Mouse (Mus musculus) midbrain, embryonic 14.5 days (tissue): Measurements from ENCODE around the gene Casp2. TPM values are rescaled to one million over a fixed set of nuclear protein-coding genes. Genes with fewer than 3 reads are reported as not detected.

Experiments used
- ATAC-seq: fragments of 200-750 bp; cut with Nextera tagmentation; 2 replicates; pipeline ENCODE4 v1.8.0; 2017; ENCODE audit warnings: moderate number of reproducible peaks, moderate library complexity; ENCODE audit not compliant: low FRiP score, low TSS enrichment
- DNase-seq: peaks from one replicate; pipeline ENCODE4 v3.0.0-alpha.2; 2015
- H3K27ac ChIP-seq: fragments of 300-500 bp; sonication (generic); replicated peaks from 2 replicates; pipeline ENCODE4 v1.5.1; 2014; ENCODE audit warnings: mild to moderate bottlenecking, low read depth, low read length, moderate library complexity
- H3K27me3 ChIP-seq: fragments of 300-500 bp; sonication (generic); 2 replicates; pipeline ENCODE4 v1.6.1; 2014; ENCODE audit warnings: low read length, control low read depth, mixed read lengths; ENCODE audit not compliant: control insufficient read depth, insufficient read depth
- H3K36me3 ChIP-seq: fragments of 300-500 bp; sonication (generic); 2 replicates; pipeline ENCODE4 v1.6.1; 2014; ENCODE audit warnings: low read length, control low read depth; ENCODE audit not compliant: control insufficient read depth, insufficient read depth
- H3K4me1 ChIP-seq: fragments of 300-500 bp; sonication (generic); 2 replicates; pipeline ENCODE4 v1.6.1; 2014; ENCODE audit warnings: mild to moderate bottlenecking, antibody characterized with exemption, low read length, control low read depth; ENCODE audit not compliant: control insufficient read depth, insufficient read depth
- H3K4me2 ChIP-seq: fragments of 300-500 bp; sonication (generic); 2 replicates; pipeline ENCODE4 v1.6.1; 2014; ENCODE audit warnings: mild to moderate bottlenecking, low read length, moderate library complexity
- H3K4me3 ChIP-seq: fragments of 300-500 bp; sonication (generic); replicated peaks from 2 replicates; pipeline ENCODE4 v1.5.1; 2014; ENCODE audit warnings: low read depth, low read length
- H3K9ac ChIP-seq: fragments of 300-500 bp; sonication (generic); replicated peaks from 2 replicates; pipeline ENCODE4 v1.6.1; 2014; ENCODE audit warnings: mild to moderate bottlenecking, low read length, moderate library complexity
- H3K9me3 ChIP-seq: fragments of 300-500 bp; sonication (generic); 2 replicates; pipeline ENCODE4 v1.6.1; 2016; ENCODE audit warnings: low read length, control low read depth, mixed read lengths; ENCODE audit not compliant: control insufficient read depth
- WGBS: fragments of 180-500 bp; shearing (Covaris S2); extraction: QIAGEN DNeasy Blood & Tissue Kit; methylation state at CpG from one replicate; pipeline ENCODE4 v1.1.7; 2014; 5-methylcytosine and 5-hydroxymethylcytosine counted together
- polyA plus RNA-seq: library from polyadenylated mRNA; unstranded; fragments of >200 nt; fragmentation: Nextera tagmentation; extraction: Ambion mirVana; gene quantifications from 2 replicates; pipeline ENCODE4 v1.2.1, GENCODE M21; 2014

Gene Casp2
- polyA plus RNA-seq, 1 experiment from 2014 or later = 51.0 TPM

DNA sequence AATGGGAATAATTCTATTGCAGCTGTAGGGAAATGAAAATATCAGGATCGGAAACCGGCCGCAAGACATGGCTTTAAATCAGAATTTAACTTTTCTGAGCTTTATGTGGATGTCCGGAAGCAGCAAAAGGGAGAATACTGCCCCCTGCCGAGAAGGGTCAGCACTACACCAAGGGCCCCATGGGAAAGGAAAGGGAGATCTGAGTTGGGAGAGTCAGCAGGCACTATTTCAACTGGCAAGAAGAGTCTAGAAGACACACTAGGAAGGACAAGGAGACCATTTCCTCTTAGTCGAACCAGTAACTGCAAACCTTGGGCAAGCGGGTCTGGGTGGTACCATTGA is 60.5 kb downstream of the Casp2 start:
- Histone ChIP-seq H3K4me3 (peak overlapping the region; percentile 63), H3K4me1 (peaks cover 11% of the 10 kb centered on the region), H3K9me3 (no peaks in the 10 kb centered on the region), H3K27me3 (no peaks in the 10 kb centered on the region), H3K4me2 (peak overlapping the region; percentile 89), H3K36me3 (peaks cover 6% of the 10 kb centered on the region; the same call in 1 of the 2 replicates), H3K9ac (peak overlapping the region; percentile 92), H3K27ac (peak overlapping the region; percentile 89)
- DNase-seq (peak; percentile 87), ATAC-seq (peak; percentile 1; the same call in 1 of the 2 replicates)
- under 1% methylated on average over 7 of the region's 7 CpGs for WGBS

DNA sequence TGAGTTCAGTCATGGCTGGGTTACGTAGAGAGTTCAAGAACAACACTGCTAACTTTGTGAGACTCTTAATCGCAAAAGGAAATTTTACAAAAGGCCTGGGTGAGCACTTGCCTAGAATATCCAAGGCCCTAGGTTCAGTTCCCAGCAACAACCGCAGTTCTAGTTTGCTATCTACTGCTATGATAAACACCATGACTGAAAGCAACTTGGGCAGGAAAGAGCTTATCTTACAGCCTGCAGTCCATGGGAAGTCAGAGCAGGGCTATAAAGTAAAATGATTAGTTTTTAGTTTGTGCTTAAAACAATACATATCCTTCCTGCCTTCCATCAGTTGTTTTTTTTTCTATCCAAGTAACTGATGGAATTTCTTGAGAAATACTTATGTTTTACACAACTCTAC is 61.7 kb downstream of the Casp2 start:
- Histone ChIP-seq H3K4me1 (peaks cover 11% of the 10 kb centered on the region), H3K27ac (no peak overlapping the region), H3K4me3 (no peak overlapping the region), H3K4me2 (no peak overlapping the region), H3K9ac (no peak overlapping the region), H3K27me3 (no peaks in the 10 kb centered on the region), H3K9me3 (no peaks in the 10 kb centered on the region), H3K36me3 (no peaks in the 10 kb centered on the region)
- ATAC-seq (no peak), DNase-seq (no peak)
- 92% methylated on average over 3 of the region's 3 CpGs for WGBS

DNA sequence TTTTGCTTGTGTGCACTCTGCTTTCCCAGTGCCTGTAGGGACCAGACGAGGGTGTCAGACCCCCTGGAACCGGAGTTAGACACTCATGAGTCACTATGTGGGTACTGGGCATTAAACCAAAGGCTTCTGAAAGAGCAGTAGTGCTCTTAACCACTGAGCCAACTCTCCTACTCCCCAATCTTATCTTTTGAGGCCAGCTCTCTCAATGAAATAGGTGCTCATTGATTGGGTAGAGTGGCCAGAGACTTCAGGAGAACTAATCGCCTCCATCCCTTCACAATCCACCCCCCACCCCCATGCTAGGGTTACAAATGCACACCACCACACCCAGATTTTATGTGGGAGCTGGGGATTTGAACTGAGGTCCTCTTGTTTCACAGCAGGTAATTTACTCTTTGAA is 64.0 kb downstream of the Casp2 start:
- no peaks in the 10 kb centered on the region for H3K27me3 ChIP-seq
- no peaks in the 10 kb centered on the region for H3K4me1 ChIP-seq
- no peak overlapping the region for H3K27ac ChIP-seq
- DNase-seq = no peak
- H3K4me3 ChIP-seq = no peak overlapping the region
- H3K9me3 ChIP-seq = no peaks in the 10 kb centered on the region
- H3K9ac ChIP-seq = no peak overlapping the region
- no peaks in the 10 kb centered on the region for H3K36me3 ChIP-seq
- no peak for ATAC-seq
- H3K4me2 ChIP-seq = no peak overlapping the region
- WGBS = 85% methylated on average over 3 of the region's 3 CpGs

GRCm38 (mm10) chr6:42330216-42330615 is 65.4 kb downstream of the Casp2 start:
- Histone ChIP-seq H3K36me3 (no peaks in the 10 kb centered on the region), H3K27me3 (no peaks in the 10 kb centered on the region), H3K9ac (no peak overlapping the region), H3K27ac (no peak overlapping the region), H3K4me3 (no peak overlapping the region), H3K9me3 (no peaks in the 10 kb centered on the region), H3K4me2 (no peak overlapping the region), H3K4me1 (no peaks in the 10 kb centered on the region)
- ATAC-seq (no peak), DNase-seq (no peak)
- 72% methylated on average over 3 of the region's 3 CpGs for WGBS

GRCm38 (mm10) chr6:42330946-42331345 is 66.2 kb downstream of the Casp2 start:
- ATAC-seq (no peak), DNase-seq (no peak)
- Histone ChIP-seq H3K4me2 (no peak overlapping the region), H3K4me1 (no peaks in the 10 kb centered on the region), H3K9me3 (no peaks in the 10 kb centered on the region), H3K36me3 (no peaks in the 10 kb centered on the region), H3K4me3 (no peak overlapping the region), H3K27me3 (no peaks in the 10 kb centered on the region), H3K9ac (no peak overlapping the region), H3K27ac (no peak overlapping the region)
- 92% methylated on average over 3 of the region's 3 CpGs for WGBS

Other genes with a start within 250 kb of the Casp2 start
- not detected in 2 replicates for gene Sva, start 226.6 kb upstream of the Casp2 start, polyA plus RNA-seq
- gene Tas2r139, start 124.0 kb upstream of the Casp2 start, polyA plus RNA-seq = not detected in 2 replicates
- not detected in 2 replicates for gene Tas2r144, start 49.7 kb upstream of the Casp2 start, polyA plus RNA-seq
- 8.4 and 10.2 TPM in 2 replicates for gene Gstk1, start 19.1 kb upstream of the Casp2 start, polyA plus RNA-seq
- gene Tmem139, start 3.0 kb upstream of the Casp2 start, polyA plus RNA-seq = 0.18 TPM in 1 of 2 replicates, not detected in the other
- 2.8 and 3.4 TPM in 2 replicates for gene Clcn1, start 21.7 kb downstream of the Casp2 start, polyA plus RNA-seq
- gene Fam131b, start 59.7 kb downstream of the Casp2 start, polyA plus RNA-seq = 4.6 and 6.2 TPM in 2 replicates
- gene Zyx, start 84.6 kb downstream of the Casp2 start, polyA plus RNA-seq = 42.1 and 55.7 TPM in 2 replicates
- gene Epha1, start 108.3 kb downstream of the Casp2 start, polyA plus RNA-seq = 0.09 and 0.14 TPM in 2 replicates
- gene Tas2r143, start 135.3 kb downstream of the Casp2 start, polyA plus RNA-seq = not detected in 2 replicates
- gene Tas2r135, start 140.4 kb downstream of the Casp2 start, polyA plus RNA-seq = not detected in 2 replicates
- not detected in 2 replicates for gene Tas2r126, start 169.6 kb downstream of the Casp2 start, polyA plus RNA-seq
- gene Olfr458, start 200.2 kb downstream of the Casp2 start, polyA plus RNA-seq = not detected in 2 replicates
- 0.20 TPM in 1 of 2 replicates, not detected in the other for gene Olfr457, start 211.3 kb downstream of the Casp2 start, polyA plus RNA-seq
- not detected in 2 replicates for gene Olfr456, start 222.2 kb downstream of the Casp2 start, polyA plus RNA-seq